In the genomic region with DNA sequence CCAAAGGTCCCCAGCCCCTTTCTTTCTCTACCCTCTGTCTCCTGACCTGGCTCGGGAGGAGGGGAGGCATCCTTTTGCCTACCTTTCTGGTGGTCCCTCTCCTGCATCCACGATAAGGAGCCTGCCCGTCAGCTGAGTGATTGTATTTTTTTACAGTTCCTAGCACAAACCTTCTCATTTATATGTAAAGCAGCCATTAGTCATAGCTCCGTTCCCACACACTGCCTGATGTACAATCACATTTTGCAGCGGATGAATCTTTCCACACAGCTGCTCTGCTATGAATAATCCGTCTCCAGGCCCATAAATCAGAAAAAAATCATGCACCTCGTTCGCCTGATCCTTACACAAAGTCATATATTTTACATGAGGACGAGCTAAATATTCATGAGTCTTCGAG, we compare ENCODE assay signal across 11 mouse cellular contexts. TPM values are rescaled to one million over a fixed set of nuclear protein-coding genes. Genes with fewer than 3 reads are reported as not detected.
DNase-seq lines count a peak whose midpoint lies in the region; ATAC-seq and TF ChIP-seq lines count a peak whose summit lies in the region.
"Had no signal": no experiment of that assay in that cellular context is flagged by ENCODE, and none has a peak within 500 bp of the region (broad histone marks: within the 10 kb centered on the region; RNA-seq: fewer than 3 reads in every experiment).

No protein-coding gene starts in this region.

- H3K36me3 ChIP-seq in hindbrain, embryonic 11.5 days (ENCODE audit: control insufficient read depth, insufficient read depth, low read length), result no peaks in the 10 kb centered on the region
- no peaks in the 10 kb centered on the region for H3K36me3 ChIP-seq in hindbrain, embryonic 10.5 days
- H3K36me3 ChIP-seq in kidney, adult 2 months (ENCODE audit: control insufficient read depth, insufficient read depth, low read length), result no peaks in the 10 kb centered on the region

- H3K27ac ChIP-seq in hindbrain, embryonic 11.5 days (ENCODE audit: low read depth, low read length), result peak overlapping the region; percentile 60; the same call in 1 of the 2 replicates
- H3K27ac ChIP-seq in hindbrain, embryonic 10.5 days, result no peak overlapping the region
- no peak overlapping the region for H3K27ac ChIP-seq in kidney, adult 2 months (ENCODE audit: insufficient read depth, low read depth, low read length)

- no peak overlapping the region for H3K4me2 ChIP-seq in hindbrain, embryonic 11.5 days (replicated peaks; ENCODE audit: low read depth, low read length)

- H3K9me3 ChIP-seq in hindbrain, embryonic 11.5 days (ENCODE audit: control insufficient read depth, low read length), result no peaks in the 10 kb centered on the region
- H3K9me3 ChIP-seq in hindbrain, embryonic 10.5 days, result no peaks in the 10 kb centered on the region

- no peak overlapping the region for H3K9ac ChIP-seq in hindbrain, embryonic 11.5 days (ENCODE audit: low read depth, low read length)
- H3K9ac ChIP-seq: liver, postnatal 0 days had no signal

- TF ChIP-seq POLR2A in kidney, adult 2 months (IDR thresholded peaks at IDR 0.05; ENCODE audit: low read depth, low read length), result no peak

- TF ChIP-seq CTCF in kidney, adult 2 months (conservative IDR thresholded peaks at IDR 0.05; ENCODE audit: insufficient read depth, insufficient read length, low read depth, low read length), result no peak

- ATAC-seq in hindbrain, embryonic 11.5 days (ENCODE audit: low FRiP score), result no peak; the same call in 1 of the 2 replicates
- ATAC-seq in megakaryocyte-erythroid progenitor cell, adult 5-6 weeks (replicated peaks; ENCODE audit: low FRiP score, low TSS enrichment, poor library complexity, severe bottlenecking), result no peak
- ATAC-seq in inflammation-experienced regulatory T-cells, adult 6 months, result no peak
- ATAC-seq: liver, postnatal 0 days had no signal

- H3K27me3 ChIP-seq in hindbrain, embryonic 11.5 days (ENCODE audit: control insufficient read depth, insufficient read depth, low read length), result no peaks in the 10 kb centered on the region
- no peaks in the 10 kb centered on the region; the same call in 1 of the 2 replicates for H3K27me3 ChIP-seq in hindbrain, embryonic 10.5 days (ENCODE audit: insufficient read depth, poor library complexity, severe bottlenecking)
- no peaks in the 10 kb centered on the region for H3K27me3 ChIP-seq in kidney, adult 2 months (replicated peaks; ENCODE audit: control insufficient read depth, insufficient read depth, low read length)

- DNase-seq in hindbrain, embryonic 11.5 days (ENCODE audit: low spot score), result peak; percentile 10
- no peak for DNase-seq in hindbrain, embryonic 10.5 days (ENCODE audit: low spot score)
- DNase-seq in frontal cortex, adult 2 months (ENCODE audit: extremely low spot score in 1 of 2, low spot score in 1 of 2), result peak; percentile 78 to 86
- peak; percentile 63 to 85 for DNase-seq in left cerebral cortex, postnatal 14 days (ENCODE audit: low spot score in 2 of 2)
- peak; percentile 8 for DNase-seq in retina, embryonic 14.5 days (ENCODE audit: low spot score)
- no peak for DNase-seq in kidney, adult 2 months
- DNase-seq: cerebellum, adult 9-10 months; kidney, postnatal 36 days; liver, postnatal 0 days had no signal

- 0 out of 2 replicates have a peak, but pooled peaks cover 2% of the 10 kb centered on the region for H3K4me1 ChIP-seq in hindbrain, embryonic 11.5 days (replicated peaks; ENCODE audit: control insufficient read depth, insufficient read depth, low read length)
- peaks cover 14% of the 10 kb centered on the region for H3K4me1 ChIP-seq in hindbrain, embryonic 10.5 days (replicated peaks)
- no peaks in the 10 kb centered on the region for H3K4me1 ChIP-seq in kidney, adult 2 months (ENCODE audit: control insufficient read depth, insufficient read depth, low read length)

- H3K4me3 ChIP-seq in hindbrain, embryonic 11.5 days (ENCODE audit: low read depth, low read length), result no peak overlapping the region
- no peak overlapping the region for H3K4me3 ChIP-seq in hindbrain, embryonic 10.5 days
- H3K4me3 ChIP-seq in kidney, adult 2 months (ENCODE audit: insufficient read depth, low read depth, low read length), result no peak overlapping the region

- intact Hi-C loops in left cerebral cortex, postnatal 14 days (cut with DNase I), result no loop called here

- WGBS in hindbrain, embryonic 11.5 days, result 52% methylated on average over 10 of the region's 10 CpGs
- WGBS in hindbrain, embryonic 10.5 days, result 65% methylated on average over 10 of the region's 10 CpGs
- WGBS in kidney, adult 2 months, result 50% methylated on average over 10 of the region's 10 CpGs

RNA-seq across cellular contexts. Expression of a gene that starts 25.4 kb away (rescaled TPM):
- 62.9 and 63.3 TPM in 2 replicates for polyA plus RNA-seq in hindbrain, embryonic 11.5 days (2014; fragmentation: Nextera tagmentation; extraction: Ambion mirVana)
- polyA plus RNA-seq in hindbrain, embryonic 10.5 days (2016; fragmentation: Nextera tagmentation; extraction: Ambion mirVana), result 48.0 and 48.1 TPM in 2 replicates
- 68.3 and 71.7 TPM in 2 replicates for polyA plus RNA-seq in frontal cortex, adult 2 months (2012; rRNA removed)
- 100 to 1,000 TPM in 1 of 2 experiments, 10 to 100 TPM in 1; 99.4 to 104 TPM for total RNA-seq in left cerebral cortex, postnatal 14 days (2021)
- 18.3 and 23.4 TPM in 2 replicates for polyA plus RNA-seq in kidney, adult 2 months (2012; rRNA removed)
- total RNA-seq in megakaryocyte-erythroid progenitor cell, adult 5-6 weeks (2014; fragmentation: Nextera tagmentation), result 32.8 and 43.0 TPM in 2 replicates
- 14.2 and 28.2 TPM in 2 replicates for total RNA-seq in megakaryocyte-erythroid progenitor cell, adult 5-6 weeks (2017)
- 10 to 100 TPM; 25.7 to 36.4 (median 32.8) TPM for polyA plus RNA-seq in inflammation-experienced regulatory T-cells, adult 6 months (2017; shearing (Covaris generic))

Comparison
In these comparisons a context has a peak if more than half of its experiments do, and no peak if none do; other contexts are left out.
1. DNase-seq: peak in hindbrain, embryonic 11.5 days (single experiment), frontal cortex, adult 2 months (2 of 2), left cerebral cortex, postnatal 14 days (2 of 2) and retina, embryonic 14.5 days (single experiment); none in hindbrain, embryonic 10.5 days (single experiment) and kidney, adult 2 months (single experiment).